Mouse (Mus musculus): Measurements from ENCODE around the gene 6430628N08Rik. TPM values are rescaled to one million over a fixed set of nuclear protein-coding genes. Genes with fewer than 3 reads are reported as not detected.
A peak's percentile ranks its signal among the peaks of the same experiment; 100 is the strongest.

Gene 6430628N08Rik
- polyA plus RNA-seq, 1 experiment from 2014 or later, result not detected

DNA sequence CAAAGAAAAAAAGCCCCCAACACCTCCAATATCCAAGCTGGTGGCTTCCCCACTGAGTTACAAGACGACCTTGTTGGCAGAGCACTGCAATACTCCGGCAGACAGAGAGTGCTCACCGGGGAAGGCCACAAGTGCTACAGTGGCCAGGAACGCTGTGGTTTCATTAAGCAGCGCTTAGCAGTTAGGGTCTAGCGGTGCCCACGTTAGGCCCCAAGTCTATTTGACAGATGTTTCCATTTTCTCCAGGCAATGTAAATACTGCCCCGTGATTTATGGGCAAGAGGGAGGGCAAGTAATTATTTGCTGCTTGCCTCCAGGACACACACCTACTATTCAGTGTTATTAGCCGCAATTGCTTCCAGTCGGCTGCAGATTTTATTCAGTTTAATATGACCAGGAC, 26.6 kb upstream of the 6430628N08Rik start:
- no peak overlapping the region for H3K4me2 ChIP-seq
- no peaks in the 10 kb centered on the region for H3K4me1 ChIP-seq (ENCODE audit: insufficient read depth)
- no peak for ATAC-seq (ENCODE audit: insufficient read depth)
- TF ChIP-seq CTCF (IDR thresholded peaks at IDR 0.05; ENCODE audit: low read depth), result no peak
- 32% methylated on average over 10 of the region's 10 CpGs for WGBS
- DNase-seq, result no peak
- 0 out of 2 replicates have a peak, but pooled peaks cover 10% of the 10 kb centered on the region for H3K36me3 ChIP-seq (ENCODE audit: insufficient read depth)
- no peak overlapping the region for H3K9ac ChIP-seq
- H3K9me3 ChIP-seq (ENCODE audit: low read depth, low read length), result no peaks in the 10 kb centered on the region
- no peak overlapping the region for H3K4me3 ChIP-seq (ENCODE audit: low read depth, low read length)
- H3K27ac ChIP-seq (ENCODE audit: low read depth), result no peak overlapping the region
- no peaks in the 10 kb centered on the region for H3K27me3 ChIP-seq (ENCODE audit: insufficient read depth, low read length)

DNA sequence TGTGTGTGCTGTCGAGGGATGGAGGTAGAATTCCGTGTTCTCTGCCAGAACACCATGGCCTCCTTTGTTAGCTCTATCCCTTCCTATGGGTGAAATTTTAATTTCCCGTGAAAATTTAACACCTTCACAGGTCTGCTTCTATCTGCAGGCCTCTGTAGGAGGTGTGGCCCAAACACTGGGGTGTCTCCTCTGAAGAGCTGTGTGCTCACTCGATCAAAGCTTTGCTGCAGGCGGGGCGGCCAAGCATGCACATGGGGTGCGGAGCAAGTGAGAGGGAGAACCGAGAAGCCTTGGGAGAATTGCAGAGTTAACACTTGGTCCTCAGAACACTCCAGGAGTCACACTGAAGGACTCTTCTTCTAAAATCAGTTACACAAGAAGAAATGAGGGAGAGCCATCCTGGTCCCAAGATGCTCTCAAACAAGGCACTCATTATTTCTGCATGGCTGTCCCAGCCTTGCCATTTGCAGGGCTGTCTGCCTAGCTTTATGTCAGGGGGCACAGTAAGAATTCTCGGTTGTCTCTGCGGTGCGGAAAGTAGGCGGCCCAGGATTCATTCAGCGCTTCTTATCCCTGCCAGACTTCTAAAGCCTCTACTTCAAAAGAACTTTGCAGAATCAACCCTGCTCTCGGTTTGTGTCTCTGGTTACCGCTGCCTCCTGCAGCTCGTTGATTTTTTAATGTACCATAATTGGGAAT, 20.8 kb upstream of the 6430628N08Rik start:
- H3K4me3 ChIP-seq (ENCODE audit: low read depth, low read length), result no peak overlapping the region
- no peak overlapping the region for H3K27ac ChIP-seq (ENCODE audit: low read depth)
- H3K27me3 ChIP-seq (ENCODE audit: insufficient read depth, low read length), result no peaks in the 10 kb centered on the region
- H3K4me1 ChIP-seq (ENCODE audit: insufficient read depth), result no peaks in the 10 kb centered on the region
- no peak for ATAC-seq (ENCODE audit: insufficient read depth)
- no peak overlapping the region for H3K9ac ChIP-seq
- H3K4me2 ChIP-seq, result no peak overlapping the region
- WGBS, result 35% methylated on average over 16 of the region's 16 CpGs
- no peaks in the 10 kb centered on the region for H3K9me3 ChIP-seq (ENCODE audit: low read depth, low read length)
- no peak for DNase-seq
- H3K36me3 ChIP-seq (ENCODE audit: insufficient read depth), result peaks cover 16% of the 10 kb centered on the region; the same call in 1 of the 2 replicates
- TF ChIP-seq CTCF (IDR thresholded peaks at IDR 0.05; ENCODE audit: low read depth), result no peak

DNA sequence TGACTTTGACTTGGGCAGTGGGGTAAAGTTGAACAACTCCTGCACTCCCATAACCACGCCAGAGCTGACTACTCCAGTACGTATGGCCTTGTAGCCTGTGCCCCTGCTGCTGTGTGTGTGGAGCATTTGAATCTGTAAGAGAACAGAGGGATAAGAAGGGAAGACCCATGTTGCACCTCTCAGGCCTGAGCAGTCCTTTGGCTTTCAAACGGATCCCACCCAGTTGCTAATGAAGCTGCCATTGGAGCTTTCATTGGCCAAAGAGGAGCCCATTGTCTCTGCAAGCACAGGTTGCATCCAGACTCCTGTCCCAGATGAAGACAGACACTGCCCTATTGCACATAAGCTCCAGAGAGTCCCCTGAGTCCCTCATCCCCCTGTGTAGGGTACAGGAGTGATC, 17.2 kb upstream of the 6430628N08Rik start:
- no peak overlapping the region for H3K4me2 ChIP-seq
- no peak for DNase-seq
- 83% methylated on average over 3 of the region's 3 CpGs for WGBS
- no peak overlapping the region for H3K9ac ChIP-seq
- H3K9me3 ChIP-seq (ENCODE audit: low read depth, low read length), result no peaks in the 10 kb centered on the region
- H3K4me1 ChIP-seq (ENCODE audit: insufficient read depth), result no peaks in the 10 kb centered on the region
- H3K36me3 ChIP-seq (ENCODE audit: insufficient read depth), result peaks cover 16% of the 10 kb centered on the region; the same call in 1 of the 2 replicates
- H3K27me3 ChIP-seq (ENCODE audit: insufficient read depth, low read length), result no peaks in the 10 kb centered on the region
- H3K4me3 ChIP-seq (ENCODE audit: low read depth, low read length), result no peak overlapping the region
- no peak for ATAC-seq (ENCODE audit: insufficient read depth)
- no peak overlapping the region for H3K27ac ChIP-seq (ENCODE audit: low read depth)
- TF ChIP-seq CTCF (IDR thresholded peaks at IDR 0.05; ENCODE audit: low read depth), result no peak

DNA sequence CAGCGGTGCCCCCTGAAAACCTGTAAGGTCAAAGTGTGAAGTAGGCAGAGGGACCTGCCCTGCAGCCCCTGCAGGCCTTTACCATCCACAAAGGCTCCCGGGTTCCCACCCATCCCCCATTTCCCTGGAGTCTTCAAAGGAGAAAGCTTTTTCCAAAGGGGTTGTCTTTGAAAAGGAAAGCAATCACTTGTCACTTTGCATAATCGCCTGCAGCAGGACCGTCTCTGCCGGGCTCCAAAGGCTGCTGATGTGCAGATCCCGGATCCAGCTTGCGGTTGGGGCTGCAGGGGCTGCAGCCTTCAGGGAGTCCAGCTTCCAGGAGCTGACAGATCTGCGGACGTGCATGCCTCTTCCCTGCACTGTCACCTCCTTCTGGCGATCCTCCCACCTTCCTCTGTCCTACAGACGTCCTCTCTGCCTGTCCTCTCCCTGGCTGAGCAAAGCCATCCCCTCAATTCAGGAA, 12.2 kb upstream of the 6430628N08Rik start:
- H3K36me3 ChIP-seq (ENCODE audit: insufficient read depth), result peaks cover 3% of the 10 kb centered on the region; the same call in 1 of the 2 replicates
- DNase-seq (peak; percentile 56), ATAC-seq (ENCODE audit: insufficient read depth) (peak; percentile 77; the same call in 1 of the 2 replicates)
- H3K4me3 ChIP-seq (ENCODE audit: low read depth, low read length), result no peak overlapping the region
- H3K9me3 ChIP-seq (ENCODE audit: low read depth, low read length), result no peaks in the 10 kb centered on the region
- WGBS, result 4% methylated on average over 11 of the region's 11 CpGs
- no peak overlapping the region for H3K27ac ChIP-seq (ENCODE audit: low read depth)
- no peaks in the 10 kb centered on the region for H3K4me1 ChIP-seq (ENCODE audit: insufficient read depth)
- TF ChIP-seq CTCF (IDR thresholded peaks at IDR 0.05; ENCODE audit: low read depth), result no peak
- peak overlapping the region; percentile 34; the same call in 1 of the 2 replicates for H3K4me2 ChIP-seq
- no peak overlapping the region; the same call in 1 of the 2 replicates for H3K9ac ChIP-seq
- no peaks in the 10 kb centered on the region for H3K27me3 ChIP-seq (ENCODE audit: insufficient read depth, low read length)

DNA sequence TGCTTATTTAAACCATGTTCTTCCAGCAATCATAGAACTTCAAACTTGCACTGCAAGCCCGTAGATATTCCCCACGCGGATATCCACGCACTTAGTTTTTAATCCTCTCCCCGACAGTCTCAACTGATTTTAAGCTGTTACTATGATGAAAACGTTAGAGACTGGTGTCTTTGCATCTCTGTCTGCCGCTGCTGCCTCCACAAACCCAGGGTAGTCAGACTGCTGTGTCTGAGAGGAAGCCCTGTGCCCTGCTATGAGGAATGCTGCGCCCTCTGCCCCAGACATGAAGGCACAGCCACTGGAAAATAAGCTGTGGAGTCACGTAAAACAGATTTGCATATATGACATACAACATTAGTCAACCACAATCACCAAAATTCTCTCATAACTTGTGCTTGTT, 11.6 kb upstream of the 6430628N08Rik start:
- Histone ChIP-seq H3K4me1 (ENCODE audit: insufficient read depth) (no peaks in the 10 kb centered on the region), H3K27me3 (ENCODE audit: insufficient read depth, low read length) (no peaks in the 10 kb centered on the region), H3K9me3 (ENCODE audit: low read depth, low read length) (no peaks in the 10 kb centered on the region), H3K27ac (ENCODE audit: low read depth) (no peak overlapping the region), H3K36me3 (ENCODE audit: insufficient read depth) (no peaks in the 10 kb centered on the region), H3K4me3 (ENCODE audit: low read depth, low read length) (no peak overlapping the region), H3K4me2 (peak overlapping the region; percentile 34; the same call in 1 of the 2 replicates), H3K9ac (no peak overlapping the region)
- ATAC-seq (ENCODE audit: insufficient read depth) (no peak), DNase-seq (peak; percentile 9)
- no peak for TF ChIP-seq CTCF (IDR thresholded peaks at IDR 0.05; ENCODE audit: low read depth)
- WGBS, result 33% methylated on average over 9 of the region's 9 CpGs

DNA sequence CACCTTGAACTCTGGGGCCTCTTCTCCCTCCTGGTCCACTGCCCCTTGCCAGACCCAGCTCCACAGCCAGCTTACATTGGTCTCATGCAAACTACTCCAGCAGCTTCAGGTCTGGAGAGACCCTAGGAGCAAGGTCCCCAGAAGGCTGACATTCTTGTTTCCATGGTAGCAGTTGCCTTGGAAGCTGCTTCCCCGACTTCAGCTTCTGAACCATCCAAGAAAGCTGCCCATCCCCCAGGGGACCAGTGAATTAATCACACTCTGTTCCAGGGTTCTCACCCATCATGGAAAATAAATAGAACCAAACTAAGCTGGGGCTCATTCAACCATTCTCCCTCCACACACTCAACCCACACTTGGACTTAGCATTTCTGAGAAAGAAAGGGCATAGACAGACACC, 9.3 kb upstream of the 6430628N08Rik start:
- Histone ChIP-seq H3K4me2 (no peak overlapping the region), H3K4me1 (ENCODE audit: insufficient read depth) (no peaks in the 10 kb centered on the region), H3K9ac (no peak overlapping the region), H3K4me3 (ENCODE audit: low read depth, low read length) (no peak overlapping the region), H3K27me3 (ENCODE audit: insufficient read depth, low read length) (no peaks in the 10 kb centered on the region), H3K36me3 (ENCODE audit: insufficient read depth) (no peaks in the 10 kb centered on the region), H3K27ac (ENCODE audit: low read depth) (no peak overlapping the region), H3K9me3 (ENCODE audit: low read depth, low read length) (no peaks in the 10 kb centered on the region)
- 8% methylated on average over 1 of the region's 1 CpGs for WGBS
- ATAC-seq (ENCODE audit: insufficient read depth), result no peak
- no peak for TF ChIP-seq CTCF (IDR thresholded peaks at IDR 0.05; ENCODE audit: low read depth)
- no peak for DNase-seq

DNA sequence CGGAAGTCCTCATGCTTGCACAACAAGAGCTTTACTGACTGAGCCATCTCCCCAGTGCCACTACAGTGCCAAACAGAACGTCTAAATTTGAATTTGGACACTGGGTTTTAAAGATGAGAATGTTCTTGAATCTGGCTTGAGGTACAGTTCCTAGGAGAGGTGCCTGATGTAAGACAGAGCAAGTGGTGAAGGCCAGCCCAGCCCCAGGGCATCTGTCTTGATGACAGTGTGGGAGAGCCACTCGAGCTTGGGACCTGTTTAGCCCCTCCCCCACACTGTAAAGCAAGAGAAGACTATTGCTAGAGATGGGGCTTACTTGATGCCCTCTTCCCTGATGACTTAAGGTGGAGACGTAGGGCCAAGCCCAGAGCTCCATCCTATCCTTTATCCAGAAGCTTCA, 8.3 kb upstream of the 6430628N08Rik start:
- WGBS, result 52% methylated on average over 4 of the region's 4 CpGs
- Histone ChIP-seq H3K9ac (no peak overlapping the region), H3K36me3 (ENCODE audit: insufficient read depth) (no peaks in the 10 kb centered on the region), H3K27me3 (ENCODE audit: insufficient read depth, low read length) (no peaks in the 10 kb centered on the region), H3K4me1 (ENCODE audit: insufficient read depth) (no peaks in the 10 kb centered on the region), H3K4me2 (no peak overlapping the region), H3K4me3 (ENCODE audit: low read depth, low read length) (no peak overlapping the region), H3K9me3 (ENCODE audit: low read depth, low read length) (no peaks in the 10 kb centered on the region), H3K27ac (ENCODE audit: low read depth) (no peak overlapping the region)
- DNase-seq, result no peak
- no peak for TF ChIP-seq CTCF (IDR thresholded peaks at IDR 0.05; ENCODE audit: low read depth)
- ATAC-seq (ENCODE audit: insufficient read depth), result no peak
